Mouse (Mus musculus) A20 (cell line): ENCODE measurements at regions not wholly inside any gene's neighbourhood (a gene's known extent, or its start where the extent isn't known, plus 50 kb on each side); places are given as distances from the start of the nearest gene placed in this dataset.

Experiments used
- DNase-seq: peaks from one replicate; pipeline ENCODE4 v3.0.0-alpha.2; 2011; ENCODE audit warnings: low read depth, low spot score

GRCm38 (mm10) chr5:11983452-11983851, 65.6 kb downstream of the 4933402N22Rik start:
- DNase-seq: no peak

DNA sequence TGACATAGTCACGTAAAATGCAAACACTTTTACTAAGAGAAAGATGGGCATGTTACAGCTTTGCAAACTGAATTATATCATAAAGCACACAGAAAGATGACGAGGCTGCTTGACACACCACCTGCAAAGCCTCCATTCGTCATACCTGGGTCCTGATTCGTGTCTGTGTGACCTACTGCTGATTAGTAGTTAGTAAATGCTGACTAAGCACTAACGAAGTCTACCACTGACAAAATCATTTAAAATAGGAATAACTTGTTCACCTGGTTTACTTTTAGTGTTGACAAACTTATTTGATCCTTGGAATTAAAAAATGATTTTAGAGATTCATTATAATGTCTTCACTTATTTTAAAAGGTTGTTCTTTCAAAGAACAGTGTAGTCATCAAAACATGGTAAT, 71.3 kb downstream of the 4933402N22Rik start:
- no peak for DNase-seq

- peak; percentile 37 for DNase-seq
Measured at GRCm38 (mm10) chr5:12000777-12001176, 82.9 kb downstream of the 4933402N22Rik start.

GRCm38 (mm10) chr5:12006473-12006872, 88.6 kb downstream of the 4933402N22Rik start:
- DNase-seq: no peak

DNA sequence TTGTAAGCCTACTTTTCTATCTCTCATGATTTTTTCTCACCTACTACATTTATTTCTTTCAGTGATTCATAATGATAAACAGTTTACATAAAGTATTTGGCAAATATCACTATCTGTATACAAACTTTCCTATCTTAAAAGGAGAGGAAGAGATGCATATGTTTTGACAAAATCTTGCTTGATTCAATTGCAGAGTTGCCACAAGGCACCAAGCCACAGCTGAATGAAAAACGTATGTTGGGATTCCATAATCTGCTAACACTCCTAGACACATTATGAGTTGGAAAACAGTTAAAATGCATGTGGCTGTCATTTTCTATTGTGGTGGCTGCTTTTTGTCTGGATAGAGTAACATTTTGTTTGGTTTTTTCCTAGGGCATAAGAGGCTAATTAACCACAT, 98.5 kb downstream of the 4933402N22Rik start:
- no peak for DNase-seq

DNA sequence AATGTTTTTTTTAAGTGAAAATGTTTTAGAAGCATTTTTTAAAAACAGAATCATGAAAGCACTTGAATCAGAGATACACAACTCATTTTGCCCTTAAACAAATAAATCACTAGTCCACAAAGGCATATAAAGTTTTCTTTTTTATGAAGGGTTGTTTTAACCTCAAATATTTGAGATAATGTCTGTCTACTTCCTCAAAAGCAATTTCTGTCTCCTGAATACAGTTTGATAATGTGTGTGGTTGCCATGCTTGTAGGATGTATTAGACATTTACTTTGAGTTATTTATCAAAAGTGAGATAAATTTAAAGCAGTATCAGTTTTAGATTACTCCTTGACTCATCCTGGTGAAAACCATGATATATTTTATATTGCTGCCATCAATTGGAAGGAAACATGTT, 102.6 kb downstream of the 4933402N22Rik start:
- no peak for DNase-seq

- DNase-seq: no peak
Measured at GRCm38 (mm10) chr5:12024705-12025383, 107.0 kb downstream of the 4933402N22Rik start.

DNA sequence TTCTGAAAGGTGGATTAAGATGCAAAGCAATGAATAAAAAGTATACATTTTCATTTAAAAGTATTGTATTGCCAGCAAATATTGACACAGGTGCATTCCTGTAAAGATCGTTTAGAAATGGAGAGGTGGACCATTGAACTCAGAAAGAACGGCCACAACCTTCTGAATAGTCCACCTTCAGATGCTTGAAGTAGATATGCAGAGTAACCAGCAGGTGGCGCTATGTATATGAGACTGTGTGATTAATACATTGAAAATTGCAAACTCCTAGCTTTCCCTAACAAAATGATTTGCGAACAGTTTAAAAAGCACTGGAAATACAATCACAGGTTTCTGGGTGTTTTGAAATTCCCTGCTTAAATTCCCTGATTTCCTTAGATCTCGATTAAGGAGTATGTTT, 112.2 kb downstream of the 4933402N22Rik start:
- DNase-seq: peak; percentile 65

GRCm38 (mm10) chr5:12049806-12050205, 132.0 kb downstream of the 4933402N22Rik start:
- no peak for DNase-seq

DNA sequence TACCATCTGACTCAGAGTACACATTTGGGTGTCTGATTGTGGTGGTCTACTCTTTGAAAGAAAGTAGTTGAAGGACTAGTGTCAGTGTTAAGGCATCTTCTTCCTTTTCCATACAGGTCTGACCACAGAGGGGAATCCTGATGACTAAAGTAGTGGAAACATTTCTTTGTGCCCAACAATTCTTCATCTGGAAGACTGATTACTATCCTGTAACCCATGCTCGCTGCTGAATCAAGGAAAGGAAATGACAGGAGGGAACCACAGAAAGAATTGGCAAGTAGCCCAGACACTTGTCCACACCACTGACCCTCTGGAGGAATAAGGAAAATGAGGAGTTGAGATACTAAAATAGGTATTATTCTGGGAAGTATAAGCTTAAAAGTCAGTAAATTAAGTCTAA, 162.3 kb downstream of the 4933402N22Rik start:
- DNase-seq: no peak

- no peak for DNase-seq
Measured at GRCm38 (mm10) chr5:12093680-12094079, 175.8 kb downstream of the 4933402N22Rik start.

- DNase-seq: no peak
Measured at GRCm38 (mm10) chr5:12116587-12117354, 198.9 kb downstream of the 4933402N22Rik start.

DNA sequence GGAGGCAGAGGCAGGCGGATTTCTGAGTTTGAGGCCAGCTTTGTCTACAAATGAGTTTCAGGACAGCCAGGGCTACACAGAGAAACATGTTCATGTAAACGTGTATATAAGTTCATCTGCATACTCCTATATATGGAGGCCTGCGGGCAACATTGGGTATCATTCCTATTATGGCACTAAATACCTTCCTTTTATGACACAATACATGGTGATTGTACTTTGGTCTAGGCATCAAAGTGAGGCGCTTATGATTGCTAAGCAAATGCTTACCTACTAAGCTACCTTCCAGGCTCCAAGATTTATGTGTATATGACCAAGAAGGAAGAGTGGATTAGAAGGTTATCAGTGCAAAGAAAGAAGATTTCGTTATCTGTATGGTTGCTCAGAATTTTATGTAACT, 207.1 kb downstream of the 4933402N22Rik start:
- no peak for DNase-seq

DNA sequence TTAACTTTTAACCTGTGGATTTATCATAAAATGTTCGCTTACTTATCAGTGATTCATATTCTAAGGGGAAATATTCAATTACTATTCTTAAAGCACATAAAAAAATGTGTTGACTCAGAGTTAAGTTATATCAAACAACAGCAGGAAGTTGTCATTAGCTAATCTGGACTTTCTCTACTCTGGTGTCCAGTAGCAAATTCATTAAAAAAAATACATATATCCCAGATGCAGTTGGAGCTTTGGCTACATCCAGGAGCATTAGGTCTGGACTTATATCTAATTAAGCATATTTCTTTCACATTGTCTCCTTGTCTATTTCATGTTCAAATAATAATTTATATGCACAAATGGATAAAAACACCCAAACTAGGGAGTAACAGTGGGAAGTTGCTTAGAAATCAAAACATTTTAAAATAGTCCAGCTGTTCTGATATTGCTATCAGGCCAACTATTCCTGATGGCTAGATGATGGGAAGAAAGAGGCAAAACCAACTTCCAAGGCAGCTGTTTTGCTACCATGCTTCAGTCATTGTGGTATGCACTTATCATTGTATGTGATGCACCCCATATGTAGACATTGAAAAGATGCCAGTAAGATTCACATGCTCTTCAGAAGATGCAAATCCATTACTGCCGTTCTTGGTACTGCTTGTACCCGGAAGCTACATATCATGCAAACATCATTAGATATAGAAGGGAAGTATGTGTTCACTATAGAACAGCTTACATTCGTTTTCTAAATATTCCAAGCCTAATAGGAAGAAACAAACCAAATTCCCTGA, 209.8 kb downstream of the 4933402N22Rik start:
- no peak for DNase-seq

DNA sequence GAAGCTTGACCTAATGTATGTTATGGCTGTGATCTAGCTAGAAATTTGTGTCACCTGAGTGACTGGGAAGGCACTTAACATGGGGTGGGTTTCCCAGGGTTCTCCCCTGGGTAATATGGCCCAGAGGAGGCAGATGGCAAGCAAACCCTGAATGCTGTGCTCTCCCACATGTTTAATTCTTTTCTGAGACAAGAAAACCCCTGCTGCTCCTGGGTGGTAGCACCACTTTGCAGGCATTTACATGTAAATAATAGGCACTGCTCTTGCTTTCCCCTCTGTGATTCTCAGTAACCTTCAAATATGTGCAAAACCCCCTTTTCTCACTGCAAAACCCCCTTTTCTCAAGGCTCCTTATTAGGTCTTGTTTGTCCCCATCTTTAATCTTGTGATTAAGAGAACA, 221.1 kb downstream of the 4933402N22Rik start:
- peak; percentile 9 for DNase-seq

DNA sequence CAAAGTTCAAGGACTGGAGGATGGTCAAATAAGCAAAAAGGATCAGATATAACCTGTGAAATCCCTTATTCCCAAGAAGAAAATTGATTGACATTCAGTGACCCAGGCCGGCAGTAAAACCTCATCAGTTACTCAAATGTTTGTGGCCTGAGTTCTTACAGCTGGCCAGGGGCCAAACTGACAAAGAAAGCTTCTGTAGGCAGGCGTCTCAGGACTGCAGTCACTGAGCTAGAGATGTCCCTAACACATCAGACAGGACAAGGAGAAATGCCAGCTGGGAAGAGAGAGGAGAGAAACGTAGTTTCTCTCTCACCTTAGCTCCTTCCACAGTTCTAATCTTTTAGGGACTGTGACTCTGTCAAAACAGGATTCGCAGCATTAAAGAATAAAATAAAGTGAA, 229.9 kb upstream of the Sema3d start:
- no peak for DNase-seq

DNA sequence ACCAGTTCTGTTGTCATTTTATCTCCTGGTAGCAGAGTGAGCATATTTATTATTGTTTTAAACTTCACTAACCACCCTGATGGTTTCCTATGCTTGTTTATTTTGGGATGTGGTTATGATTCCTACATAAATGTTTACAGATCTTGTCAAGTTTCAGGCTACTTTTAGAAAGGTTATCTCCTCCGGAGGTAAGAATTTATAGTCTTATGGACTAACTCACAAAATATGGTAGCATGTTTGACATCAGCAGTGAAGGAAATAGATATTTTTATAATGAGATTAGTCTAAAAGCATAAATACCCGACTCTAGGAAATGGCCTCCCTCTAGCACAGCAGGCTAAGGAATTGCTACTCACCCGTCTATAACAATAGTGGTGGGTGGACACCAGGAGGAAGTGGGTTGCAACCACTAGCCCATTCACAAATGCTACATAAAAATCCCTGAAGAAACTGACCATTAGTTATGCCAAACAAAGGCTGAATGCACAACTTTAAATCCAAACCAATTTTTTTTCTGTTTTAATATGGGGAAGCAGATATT, 228.6 kb upstream of the Sema3d start:
- DNase-seq: no peak

- DNase-seq: no peak
Measured at GRCm38 (mm10) chr5:12191681-12192080, 191.5 kb upstream of the Sema3d start.

GRCm38 (mm10) chr5:12207452-12207851, 175.7 kb upstream of the Sema3d start:
- no peak for DNase-seq

GRCm38 (mm10) chr5:12209631-12210030, 173.6 kb upstream of the Sema3d start:
- no peak for DNase-seq

DNA sequence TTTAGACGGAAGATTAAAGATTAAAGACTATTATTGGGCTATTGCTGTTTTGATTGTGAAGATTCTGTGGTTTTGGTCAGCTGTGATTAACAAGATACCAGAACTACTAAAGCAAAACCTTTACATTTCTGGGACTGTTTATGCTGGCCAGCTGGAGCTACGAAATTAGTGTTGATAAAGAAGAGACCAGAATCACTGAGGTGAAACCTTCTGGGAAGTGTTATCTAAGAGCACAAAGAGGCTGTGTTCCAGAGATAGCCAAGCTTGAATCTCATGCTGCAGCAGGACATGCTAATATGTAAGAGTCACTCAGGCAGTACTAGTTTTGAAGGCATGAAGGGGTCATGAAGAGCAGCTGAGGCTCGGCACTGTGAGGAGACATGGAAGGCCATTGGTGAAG, 169.7 kb upstream of the Sema3d start:
- no peak for DNase-seq

DNA sequence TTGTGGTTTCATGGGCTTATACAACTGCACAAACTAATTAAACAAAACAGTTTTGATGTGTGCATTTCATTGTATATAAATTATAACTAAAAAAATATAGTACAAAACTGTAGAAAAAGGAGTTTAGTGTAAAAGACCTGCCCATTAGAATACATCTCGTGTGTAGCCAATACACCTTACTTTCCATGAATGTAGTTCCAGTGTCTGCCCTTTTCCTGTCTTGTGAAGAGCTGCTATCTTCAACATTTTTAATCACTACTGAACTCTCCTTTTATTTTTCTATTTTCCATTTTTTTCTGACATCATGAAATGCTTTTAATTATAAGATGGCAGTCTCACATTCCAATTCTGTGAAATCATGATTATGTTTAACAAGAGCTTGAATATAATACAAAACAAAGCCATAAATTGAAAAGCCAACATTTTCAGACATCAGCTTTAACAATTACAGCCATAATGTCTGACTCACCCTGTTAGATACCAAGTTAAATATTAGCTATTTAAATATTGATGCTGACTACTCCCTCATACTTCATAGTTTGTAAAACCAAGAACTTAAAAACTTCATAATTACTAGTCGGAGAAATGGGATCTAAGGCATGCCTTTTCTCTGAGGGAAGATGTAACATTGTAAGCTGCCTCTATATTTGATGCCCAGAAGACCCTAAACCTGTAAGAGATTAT, 163.6 kb upstream of the Sema3d start:
- DNase-seq: no peak
